Mouse (Mus musculus) myocyte (in vitro differentiated cells): ENCODE results near the gene Eftud2.

Experiments
- CEBPB ChIP-seq: IDR thresholded peaks from 2 replicates; pipeline ENCODE4 v1.6.1; 2011; ENCODE audit warnings: mild to moderate bottlenecking, moderate library complexity; ENCODE audit not compliant: poor library complexity, insufficient read depth, severe bottlenecking
- E2F4 ChIP-seq: IDR thresholded peaks from one replicate; pipeline ENCODE4 v1.6.1; 2011; ENCODE audit warnings: mild to moderate bottlenecking, control low read depth, moderate library complexity; ENCODE audit not compliant: insufficient read depth
- MAX ChIP-seq: IDR thresholded peaks from one replicate; pipeline ENCODE4 v1.6.1; 2011; ENCODE audit warnings: low read depth, mild to moderate bottlenecking, control low read depth
- POLR2A ChIP-seq: IDR thresholded peaks from one replicate; pipeline ENCODE4 v1.6.1; 2011; ENCODE audit warnings: low read depth, mild to moderate bottlenecking, control low read depth, moderate library complexity; ENCODE audit not compliant: insufficient read length
- POLR2AphosphoS2 ChIP-seq: IDR thresholded peaks from one replicate; pipeline ENCODE4 v1.6.1; 2011; ENCODE audit warnings: low read depth, control low read depth; ENCODE audit not compliant: insufficient read length
- REST ChIP-seq: IDR thresholded peaks from one replicate; pipeline ENCODE4 v1.6.1; 2011; ENCODE audit warnings: mild to moderate bottlenecking, control low read depth, moderate library complexity; ENCODE audit not compliant: insufficient read depth, insufficient read length
- USF1 ChIP-seq: IDR thresholded peaks from one replicate; pipeline ENCODE4 v1.6.1; 2011; ENCODE audit warnings: low read depth, mild to moderate bottlenecking, control low read depth, moderate library complexity

DNA sequence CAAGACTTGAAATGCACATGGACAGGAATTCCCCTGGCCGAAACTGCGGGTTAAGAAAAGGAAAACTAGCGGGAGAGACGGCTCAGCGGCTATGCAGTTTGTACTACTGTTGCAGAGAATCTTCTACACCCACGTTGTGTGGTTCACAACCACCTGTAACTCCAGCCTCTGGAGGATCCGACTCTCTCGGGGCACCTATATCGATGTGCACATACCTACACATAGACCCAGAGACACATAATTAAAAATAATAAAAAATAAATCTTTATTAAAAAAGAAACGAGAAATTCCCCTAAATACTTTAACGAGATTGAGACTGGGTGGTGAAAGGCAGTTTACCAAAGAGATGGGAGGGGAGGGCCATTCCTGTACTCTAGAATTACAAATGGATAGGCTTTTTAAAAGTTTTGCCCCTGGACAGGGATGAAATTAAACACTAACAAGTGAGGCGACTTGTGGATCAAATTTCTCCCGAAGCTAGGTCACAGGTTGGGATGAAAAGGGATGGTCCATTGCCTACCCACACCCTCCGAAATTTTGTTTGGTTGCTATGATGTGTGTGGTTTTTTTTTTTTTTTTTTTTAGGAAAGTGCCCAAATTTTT is 60.9 kb downstream of the Eftud2 start:
- TF ChIP-seq CEBPB = no peak
- TF ChIP-seq POLR2A = no peak
- TF ChIP-seq MAX = no peak
- no peak for TF ChIP-seq E2F4
- no peak for TF ChIP-seq REST
- TF ChIP-seq USF1 = no peak
- no peak for TF ChIP-seq POLR2AphosphoS2
